Mouse (Mus musculus) embryonic facial prominence, embryonic 13.5 days (tissue): Measurements from ENCODE around the gene Stk17b. TPM values are rescaled to one million over a fixed set of nuclear protein-coding genes. Genes with fewer than 3 reads are reported as not detected.
"Not testable (repeated sequence)": the region's sequence is repeated elsewhere in the genome, so short reads cannot be mapped to it uniquely, and the experiment has no call there.

Experiments used
- ATAC-seq: fragments of 200-750 bp; cut with Nextera tagmentation; 2 replicates; pipeline ENCODE4 v1.8.0; 2017; ENCODE audit warnings: low read depth; ENCODE audit not compliant: insufficient number of reproducible peaks, insufficient read depth, low FRiP score, low TSS enrichment
- H3K27ac ChIP-seq: fragments of 300-500 bp; sonication (generic); 2 replicates; pipeline ENCODE4 v1.5.1; 2015; ENCODE audit warnings: moderate library complexity, mild to moderate bottlenecking, inconsistent platforms
- H3K27me3 ChIP-seq: fragments of 300-500 bp; sonication (generic); 2 replicates; pipeline ENCODE4 v1.6.1; 2015; ENCODE audit warnings: mild to moderate bottlenecking, inconsistent platforms
- H3K36me3 ChIP-seq: fragments of 300-500 bp; sonication (generic); 2 replicates; pipeline ENCODE4 v1.6.1; 2015; ENCODE audit warnings: mild to moderate bottlenecking, inconsistent platforms
- H3K4me1 ChIP-seq: fragments of 300-500 bp; sonication (generic); 2 replicates; pipeline ENCODE4 v1.6.1; 2015; ENCODE audit warnings: inconsistent platforms
- H3K4me2 ChIP-seq: fragments of 300-500 bp; sonication (generic); 2 replicates; pipeline ENCODE4 v1.6.1; 2015; ENCODE audit warnings: moderate library complexity, mild to moderate bottlenecking, inconsistent platforms
- H3K4me3 ChIP-seq: fragments of 300-500 bp; sonication (generic); 2 replicates; pipeline ENCODE4 v1.5.1; 2015; ENCODE audit warnings: mild to moderate bottlenecking, inconsistent platforms
- H3K9ac ChIP-seq: fragments of 300-500 bp; sonication (generic); 2 replicates; pipeline ENCODE4 v1.6.1; 2015; ENCODE audit warnings: mild to moderate bottlenecking, inconsistent platforms
- H3K9me3 ChIP-seq: fragments of 300-500 bp; sonication (generic); 2 replicates; pipeline ENCODE4 v1.6.1; 2016; ENCODE audit warnings: inconsistent platforms
- WGBS: fragments of 180-500 bp; shearing (Covaris S2); methylation state at CpG from one replicate; pipeline ENCODE4 v1.1.7; 2015; ENCODE audit warnings: mixed read lengths; 5-methylcytosine and 5-hydroxymethylcytosine counted together
- polyA plus RNA-seq: library from polyadenylated mRNA; unstranded; fragments of >200 nt; fragmentation: Nextera tagmentation; extraction: Ambion mirVana; gene quantifications from 2 replicates; pipeline ENCODE4 v1.2.1, GENCODE M21; 2015

Stk17b gene
- polyA plus RNA-seq, 1 experiment from 2014 or later: 10.2 TPM

DNA sequence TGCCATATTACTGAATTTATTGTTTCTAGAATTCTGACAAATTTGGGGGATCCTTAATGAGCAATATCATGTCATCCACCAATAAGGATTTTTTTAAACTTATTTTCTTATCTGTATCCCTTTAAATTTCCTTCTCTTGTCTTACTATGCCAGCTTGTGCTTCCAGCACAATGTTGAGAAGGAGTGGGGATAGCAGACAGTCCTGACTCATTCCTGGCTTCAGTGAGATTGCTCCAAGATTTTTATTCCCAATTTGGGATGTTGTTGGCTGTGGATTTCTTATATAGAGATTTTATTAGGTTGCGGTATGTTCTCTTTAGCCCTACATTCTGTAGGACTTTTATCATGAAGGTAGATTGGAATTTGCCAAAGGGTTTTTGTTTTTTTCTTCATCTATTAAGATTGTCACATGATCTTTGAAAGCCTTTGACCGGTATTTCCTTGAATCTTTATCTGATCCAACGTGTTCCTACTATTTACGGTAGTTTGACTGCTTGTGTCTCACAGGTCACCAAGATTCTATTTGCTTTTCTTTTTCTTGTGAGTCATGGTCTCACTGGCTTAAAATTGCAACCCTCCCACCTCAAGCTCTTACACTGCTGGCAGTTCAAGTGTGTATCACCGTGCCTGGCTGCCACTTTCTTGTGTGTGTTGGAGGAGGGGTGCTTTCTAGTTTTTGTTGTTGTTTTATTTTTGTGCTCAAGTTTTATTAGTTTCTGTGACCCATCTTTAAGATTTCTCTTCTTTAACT lies 64.2 kb downstream of the Stk17b start:
- Histone ChIP-seq H3K9ac (no peak overlapping the region), H3K9me3 (no peaks in the 10 kb centered on the region), H3K27ac (no peak overlapping the region), H3K36me3 (no peaks in the 10 kb centered on the region), H3K4me3 (no peak overlapping the region), H3K4me2 (no peak overlapping the region), H3K4me1 (no peaks in the 10 kb centered on the region), H3K27me3 (no peaks in the 10 kb centered on the region)
- WGBS: 65% methylated on average over 5 of the region's 5 CpGs
- ATAC-seq: no peak

DNA sequence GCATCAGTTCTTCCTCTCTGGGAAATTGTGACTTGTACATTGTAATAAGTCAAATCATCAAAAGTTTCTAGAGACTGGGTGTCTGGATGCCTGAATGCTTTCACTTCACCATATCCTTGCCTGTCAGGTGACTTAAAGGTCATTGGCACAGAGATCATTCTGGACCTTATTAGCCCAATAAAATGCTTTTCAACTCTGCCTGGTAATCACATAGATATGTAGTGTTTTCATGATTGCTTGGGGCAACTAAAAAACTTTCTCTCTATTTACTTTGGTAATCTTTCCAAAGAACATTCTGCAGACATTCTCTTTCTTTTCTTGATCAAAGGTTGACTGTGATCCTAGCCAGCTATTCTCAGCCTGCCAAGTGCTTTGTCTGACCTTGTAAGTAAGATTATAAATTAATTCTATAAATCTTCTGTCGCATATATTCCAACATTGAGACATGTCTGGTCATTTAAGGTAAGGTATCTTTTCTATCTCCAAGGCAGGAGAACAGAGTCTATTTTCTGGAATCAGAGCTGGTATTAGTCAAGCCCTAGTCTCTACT lies 69.0 kb downstream of the Stk17b start:
- H3K9ac ChIP-seq: no peak overlapping the region

DNA sequence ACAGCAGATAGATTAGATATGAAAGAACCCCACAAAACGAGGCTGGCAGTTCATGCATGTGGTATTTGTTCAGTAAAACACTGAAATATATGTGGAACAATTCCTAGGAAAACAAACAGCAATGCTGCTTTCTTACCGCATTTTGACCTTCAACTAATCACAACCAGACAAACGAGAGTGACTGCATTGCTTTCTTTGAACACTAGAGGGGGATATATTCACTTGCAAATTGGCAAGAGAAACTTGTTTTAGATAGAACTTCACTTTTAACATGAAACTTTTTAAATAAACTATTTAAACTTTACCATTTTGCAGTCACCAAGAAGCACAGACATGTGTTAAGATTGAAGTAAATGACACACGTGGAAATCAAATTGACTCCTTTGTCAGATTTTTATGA lies 69.6 kb downstream of the Stk17b start:
- no peaks in the 10 kb centered on the region for H3K9me3 ChIP-seq
- no peak overlapping the region for H3K4me2 ChIP-seq
- no peaks in the 10 kb centered on the region for H3K27me3 ChIP-seq
- H3K4me3 ChIP-seq: no peak overlapping the region
- WGBS: 2% methylated on average over 4 of the region's 4 CpGs
- no peak overlapping the region for H3K9ac ChIP-seq
- 0 out of 2 replicates have a peak overlapping the region, but pooled peaks have one; percentile 34 for H3K27ac ChIP-seq
- peaks cover 3% of the 10 kb centered on the region; the same call in 1 of the 2 replicates for H3K4me1 ChIP-seq
- no peak for ATAC-seq
- no peaks in the 10 kb centered on the region for H3K36me3 ChIP-seq

More for the DNA sequence above, 69.0 kb downstream of the Stk17b start:
- H3K4me1 ChIP-seq: peaks cover 3% of the 10 kb centered on the region; the same call in 1 of the 2 replicates
- H3K27me3 ChIP-seq: no peaks in the 10 kb centered on the region
- ATAC-seq: no peak
- no peak overlapping the region for H3K4me3 ChIP-seq
- no peaks in the 10 kb centered on the region for H3K36me3 ChIP-seq
- no peaks in the 10 kb centered on the region for H3K9me3 ChIP-seq
- no peak overlapping the region for H3K4me2 ChIP-seq
- H3K27ac ChIP-seq: no peak overlapping the region
- WGBS: 79% methylated on average over 1 of the region's 1 CpGs

DNA sequence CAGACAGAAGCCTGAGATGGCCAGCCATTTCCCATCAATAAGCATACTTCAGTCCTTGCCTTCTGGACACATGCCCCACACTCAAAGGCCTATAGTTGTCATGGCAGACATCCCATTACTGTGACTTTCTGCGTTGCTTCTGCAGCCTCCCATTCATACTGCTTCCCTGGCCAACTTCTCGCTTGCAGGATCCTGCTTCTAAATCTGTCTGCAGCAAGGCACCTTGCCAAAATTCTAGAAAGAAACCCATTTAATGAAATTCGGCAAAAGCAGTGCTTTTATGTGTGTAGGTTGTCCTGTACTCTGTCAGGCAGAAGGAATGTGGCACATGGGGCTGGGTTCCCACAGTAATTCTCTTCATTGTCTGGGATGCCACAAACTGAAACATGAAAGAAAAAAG lies 71.6 kb downstream of the Stk17b start:
- not testable (repeated sequence) for H3K9me3 ChIP-seq, H3K27me3 ChIP-seq, H3K27ac ChIP-seq, H3K36me3 ChIP-seq, H3K4me2 ChIP-seq, H3K9ac ChIP-seq, H3K4me3 ChIP-seq, H3K4me1 ChIP-seq, ATAC-seq
- WGBS: 26% methylated on average over 3 of the region's 3 CpGs

DNA sequence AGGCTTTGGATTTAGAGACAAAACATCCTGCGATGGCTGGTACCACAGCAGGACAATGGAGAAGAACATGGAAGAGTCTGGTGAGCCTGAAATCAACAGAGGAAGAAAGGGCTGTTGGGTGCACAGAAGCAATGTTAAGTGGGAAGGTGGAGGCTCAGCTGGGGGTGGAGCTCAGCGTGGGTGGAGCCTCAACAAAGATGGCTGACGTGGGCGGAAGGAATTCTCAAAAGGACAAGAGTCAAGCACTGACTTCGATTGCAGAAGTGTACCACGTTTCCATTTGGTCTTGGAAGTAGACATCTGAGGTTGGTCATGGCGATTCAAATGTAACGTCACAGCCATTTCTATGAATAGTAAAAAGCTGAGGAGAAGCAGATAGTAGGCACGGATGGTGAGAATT lies 74.0 kb downstream of the Stk17b start:
- H3K27ac ChIP-seq: no peak overlapping the region
- whole genome bisulfite sequencing: 91% methylated on average over 9 of the region's 9 CpGs
- H3K4me1 ChIP-seq: peaks cover 15% of the 10 kb centered on the region
- no peaks in the 10 kb centered on the region for H3K36me3 ChIP-seq
- no peaks in the 10 kb centered on the region for H3K27me3 ChIP-seq
- no peak overlapping the region for H3K4me3 ChIP-seq
- H3K4me2 ChIP-seq: no peak overlapping the region
- ATAC-seq: no peak
- no peak overlapping the region for H3K9ac ChIP-seq
- no peaks in the 10 kb centered on the region for H3K9me3 ChIP-seq

DNA sequence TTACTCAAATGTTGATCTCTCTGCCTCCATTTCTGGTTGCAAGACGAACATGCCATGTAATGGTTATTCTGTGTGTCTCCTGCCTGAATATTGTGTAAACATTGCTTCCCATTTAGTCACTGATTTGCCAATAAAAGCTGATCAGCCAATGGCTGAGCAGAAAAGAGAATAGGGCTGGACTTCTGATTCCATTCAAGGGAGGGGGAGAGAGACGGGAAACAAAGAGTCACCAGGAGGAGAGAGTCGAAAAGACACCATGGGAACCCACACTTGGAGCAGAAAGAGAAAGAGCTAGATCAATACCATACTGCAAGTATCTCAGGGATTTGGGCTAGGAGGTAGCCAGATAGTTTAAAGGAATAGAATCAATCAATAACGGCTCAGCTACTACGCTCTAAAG lies 75.4 kb downstream of the Stk17b start:
- not testable (repeated sequence) for ATAC-seq, H3K27ac ChIP-seq, H3K9ac ChIP-seq, H3K27me3 ChIP-seq, H3K36me3 ChIP-seq, H3K4me2 ChIP-seq, H3K4me3 ChIP-seq, H3K9me3 ChIP-seq
- H3K4me1 ChIP-seq: peaks cover 15% of the 10 kb centered on the region
- WGBS: 75% methylated on average over 5 of the region's 5 CpGs

DNA sequence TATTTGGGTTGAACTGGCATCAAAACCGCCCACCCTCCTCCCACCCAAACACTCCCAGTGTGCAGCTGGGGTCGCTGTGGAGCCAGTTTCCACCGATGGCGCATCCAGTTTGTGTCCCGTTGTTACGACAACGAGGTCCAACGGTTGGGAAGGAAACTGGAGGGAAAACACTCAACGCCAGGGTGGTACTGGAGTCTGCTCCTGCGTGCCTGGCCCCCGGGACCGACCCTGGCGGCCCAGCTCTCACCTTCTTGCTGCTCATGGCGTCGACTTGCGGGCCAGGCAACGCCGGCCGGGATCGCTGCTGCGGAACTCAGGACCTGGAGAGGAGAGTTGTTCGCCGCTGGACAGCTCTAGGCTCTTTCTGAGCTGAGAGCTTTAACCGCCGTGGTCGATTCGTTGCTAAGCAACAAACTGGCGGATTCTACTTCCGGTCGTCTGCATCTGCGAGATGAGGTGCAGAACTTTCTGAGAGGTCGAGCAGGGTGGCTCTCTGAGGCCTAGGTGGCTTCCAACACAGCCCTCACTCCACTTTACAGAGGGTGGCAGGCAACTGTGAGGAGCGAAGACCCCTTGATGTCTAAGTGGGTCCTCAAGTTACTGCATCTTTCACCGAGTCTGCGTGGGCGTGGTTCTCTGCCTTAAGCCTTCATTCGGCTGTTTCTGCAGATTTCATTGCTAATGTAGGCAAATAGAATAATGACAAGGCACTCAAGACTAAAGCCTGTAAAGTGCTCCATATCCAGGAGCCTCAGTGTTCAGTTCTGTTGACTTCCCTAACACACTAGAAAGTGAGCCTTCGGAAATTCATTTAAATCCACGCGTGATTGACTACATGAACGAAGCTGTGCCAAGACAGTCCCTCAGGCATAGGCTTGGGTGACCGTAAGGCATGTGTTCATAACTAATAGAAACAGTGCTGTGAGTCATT lies 78.3 kb downstream of the Stk17b start, which contains the start of gene Dnah7a:
Gene Dnah7a, minus strand, starts transcription at position 354 of the 931 bp plus-strand sequence.
- Histone ChIP-seq H3K27ac (peak within 1 kb of the TSS; percentile 66; the same call in 1 of the 2 replicates), H3K9ac (peak within 1 kb of the TSS; percentile 65; the same call in 1 of the 2 replicates)
- WGBS: 8% methylated on average over 42 of the region's 42 CpGs

More for the DNA sequence above, 78.3 kb downstream of the Stk17b start, which contains the start of gene Dnah7a:
- Histone ChIP-seq H3K4me1 (peaks cover 11% of the 10 kb centered on the region), H3K9me3 (no peaks in the 10 kb centered on the region), H3K36me3 (no peaks in the 10 kb centered on the region), H3K4me3 (peak within 1 kb of the TSS; percentile 58), H3K4me2 (peak within 1 kb of the TSS; percentile 89), H3K27me3 (no peaks in the 10 kb centered on the region)
- peak; percentile 69 for ATAC-seq

Other genes with a start within 250 kb of the Stk17b start
- 2.6 and 3.5 TPM in 2 replicates for gene Dnah7a, start 78.4 kb downstream of the Stk17b start, polyA plus RNA-seq